Mouse (Mus musculus) T-helper 17 cell (primary cell): ENCODE data around the gene Dnah7a.
"Not testable (repeated sequence)": the region's sequence is repeated elsewhere in the genome, so short reads cannot be mapped to it uniquely, and the experiment has no call there.

Experiments
- in situ Hi-C, 2 experiments: fragments of 300-600 bp; cut with MboI, MseI; formaldehyde crosslinking; loops; 1 replicate in 1 of 2; 2 replicates in 1 of 2; pipeline ENCODE4 v1.15.1; 2025; ENCODE audit warnings: high pct_unique_total_duplicates in 2 of 2

The Dnah7a gene

GRCm38 (mm10) chr1:53706431-53707361 is at the start of gene Dnah7a:
Gene Dnah7a, minus strand, starts transcription at chr1:53706784.
- in situ Hi-C loops = no loop called here

DNA sequence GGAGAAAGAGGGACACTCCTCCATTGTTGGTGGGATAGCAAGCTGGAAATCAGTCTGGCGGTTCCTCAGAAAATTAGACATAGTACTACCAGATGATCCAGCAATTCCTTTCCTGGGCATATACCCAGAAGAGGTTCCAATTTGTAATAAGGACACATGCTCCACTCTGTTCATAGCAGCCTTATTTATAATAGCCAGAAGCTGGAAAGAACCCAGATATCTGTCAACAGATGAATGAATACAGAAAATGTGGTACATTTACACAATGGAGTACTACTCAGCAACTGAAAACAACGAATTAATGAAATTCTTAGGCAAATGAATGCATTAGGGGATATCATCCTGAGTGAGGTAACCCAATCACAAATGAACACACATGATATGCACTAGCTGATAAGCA is 46.9 kb upstream of the Dnah7a start:
- in situ Hi-C loops = loop anchor here in 1 of 2 experiments (25.0 kb wide), 1 partner anchor 1284 kb away; the partner anchor contains the start of gene Sf3b1

DNA sequence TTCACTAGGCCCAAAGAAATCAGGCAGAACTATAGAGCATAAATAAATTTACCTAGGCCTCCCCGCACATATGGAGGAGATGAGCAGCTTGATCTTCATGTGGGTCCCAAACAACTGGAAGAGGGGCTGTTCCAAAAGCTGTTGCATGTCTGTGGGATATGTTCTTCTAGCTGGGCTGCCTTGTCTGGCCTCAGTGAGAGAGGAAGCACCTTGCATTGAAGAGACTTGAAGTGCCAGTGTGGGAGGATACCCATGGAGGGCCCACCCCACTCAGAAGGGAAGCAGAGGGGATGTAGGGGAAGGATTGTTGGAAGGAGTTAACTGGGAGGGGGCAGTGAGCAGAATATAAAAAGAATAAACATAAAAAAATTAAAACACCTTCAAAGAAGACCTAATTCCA is 44.6 kb upstream of the Dnah7a start:
- in situ Hi-C loops = loop anchor here in 1 of 2 experiments (25.0 kb wide), 1 partner anchor 1286 kb away; the partner anchor contains the start of gene Sf3b1

DNA sequence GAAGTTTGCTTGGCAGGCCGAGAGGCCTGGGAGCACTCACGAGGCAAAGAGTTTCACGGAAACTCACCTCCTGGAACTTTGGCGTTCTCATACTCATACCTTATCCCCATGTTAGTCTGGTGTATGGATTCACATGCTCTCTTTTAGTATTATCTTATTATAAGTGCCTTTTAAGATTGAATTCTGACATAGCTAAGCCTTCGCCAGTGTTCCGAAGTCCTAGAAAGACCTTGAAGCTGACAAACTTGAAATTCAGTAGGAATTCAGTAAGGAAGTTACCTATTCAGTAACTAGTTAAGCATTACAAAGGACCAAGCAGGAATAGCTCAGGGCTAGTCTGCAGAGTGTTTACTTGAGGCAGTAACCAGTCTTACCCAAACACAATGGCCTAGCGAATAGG is 44.1 kb upstream of the Dnah7a start:
- in situ Hi-C loops = loop anchor here in 1 of 2 experiments (25.0 kb wide), 1 partner anchor 1287 kb away; the partner anchor contains the start of gene Sf3b1

DNA sequence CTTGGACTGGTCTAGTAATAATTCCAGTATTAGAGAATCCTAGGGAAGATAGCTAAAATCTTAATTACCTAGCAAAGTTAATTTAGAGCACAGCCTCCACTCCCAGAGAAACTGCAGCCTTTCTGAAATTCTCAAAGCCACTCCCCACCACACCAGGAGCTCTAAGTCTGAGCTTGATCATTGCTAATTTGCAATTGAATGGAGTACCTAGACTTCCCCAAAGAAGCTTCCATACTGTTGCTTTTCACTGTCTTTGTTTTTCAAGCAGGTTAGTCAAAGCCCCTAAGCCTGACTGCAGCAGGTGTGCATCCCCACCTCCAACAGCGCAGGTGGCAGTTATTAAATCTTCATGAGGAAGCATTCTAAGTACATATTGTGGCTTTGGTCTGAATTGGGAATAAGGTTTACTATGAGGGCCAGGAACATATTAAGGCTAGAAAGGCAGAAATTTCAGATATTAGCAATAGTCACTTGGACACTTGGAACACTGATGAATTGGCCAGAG is 43.3 kb upstream of the Dnah7a start:
- in situ Hi-C loops = loop anchor here in 1 of 2 experiments (25.0 kb wide), 1 partner anchor 1287 kb away; the partner anchor contains the start of gene Sf3b1

DNA sequence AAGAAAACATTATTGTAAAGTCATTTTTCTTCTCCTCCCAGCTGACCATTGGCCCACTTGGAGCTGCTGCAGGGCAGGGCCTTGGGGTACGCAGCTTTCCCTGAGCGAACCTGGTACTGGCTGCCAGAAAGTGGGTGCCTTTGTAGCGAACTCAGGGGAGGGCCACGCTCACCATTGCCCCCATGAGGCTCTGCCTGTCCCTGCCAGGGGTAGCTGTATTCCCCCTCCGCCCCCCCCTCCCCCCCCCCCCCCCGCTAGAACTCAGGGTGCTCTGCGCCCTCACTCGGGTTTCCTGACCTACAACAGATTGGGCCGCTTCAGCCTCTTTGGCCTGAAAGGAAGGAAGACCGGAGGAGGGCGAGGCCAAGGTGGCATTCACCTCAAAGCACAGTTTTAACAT is 42.0 kb upstream of the Dnah7a start:
- in situ Hi-C loops = no loop called here

GRCm38 (mm10) chr1:53746001-53746400 is 39.4 kb upstream of the Dnah7a start:
- in situ Hi-C loops = no loop called here

DNA sequence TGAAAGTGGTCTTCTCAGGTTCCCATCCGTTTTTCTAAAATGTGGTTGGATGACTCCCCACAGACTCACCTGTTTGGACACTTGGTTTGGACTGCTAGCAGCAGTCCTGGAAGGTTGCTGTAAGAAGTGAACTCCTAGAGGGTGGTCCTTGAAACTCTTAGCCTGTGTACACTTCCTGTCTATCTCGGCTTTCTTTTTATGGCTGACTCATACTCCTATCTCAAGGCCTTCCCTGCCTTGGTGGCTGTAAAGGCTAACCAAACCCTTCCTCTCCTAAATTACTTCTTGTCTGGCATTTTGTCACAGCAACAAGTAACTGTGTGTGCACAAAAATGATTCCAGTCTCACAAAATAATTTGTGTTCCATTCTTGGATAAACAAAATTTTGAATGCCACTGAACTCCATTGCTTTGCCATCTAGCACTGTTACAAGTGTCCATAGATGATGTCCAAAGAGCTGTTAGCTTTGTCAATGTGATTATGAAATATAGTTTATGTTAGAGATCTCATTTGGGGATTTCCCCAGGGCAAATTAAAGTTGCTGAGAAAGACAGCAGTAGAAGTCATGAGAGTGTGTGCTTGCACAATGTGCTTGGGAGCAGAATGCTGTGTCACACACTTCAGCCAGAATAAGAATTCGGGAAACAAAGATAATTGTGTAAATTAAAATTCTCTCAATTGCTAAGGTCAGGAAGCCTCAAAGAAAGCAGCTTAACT is 35.3 kb upstream of the Dnah7a start:
- in situ Hi-C loops = no loop called here

- in situ Hi-C loops = no loop called here
Observed at GRCm38 (mm10) chr1:53740777-53741336, 34.3 kb upstream of the Dnah7a start.

DNA sequence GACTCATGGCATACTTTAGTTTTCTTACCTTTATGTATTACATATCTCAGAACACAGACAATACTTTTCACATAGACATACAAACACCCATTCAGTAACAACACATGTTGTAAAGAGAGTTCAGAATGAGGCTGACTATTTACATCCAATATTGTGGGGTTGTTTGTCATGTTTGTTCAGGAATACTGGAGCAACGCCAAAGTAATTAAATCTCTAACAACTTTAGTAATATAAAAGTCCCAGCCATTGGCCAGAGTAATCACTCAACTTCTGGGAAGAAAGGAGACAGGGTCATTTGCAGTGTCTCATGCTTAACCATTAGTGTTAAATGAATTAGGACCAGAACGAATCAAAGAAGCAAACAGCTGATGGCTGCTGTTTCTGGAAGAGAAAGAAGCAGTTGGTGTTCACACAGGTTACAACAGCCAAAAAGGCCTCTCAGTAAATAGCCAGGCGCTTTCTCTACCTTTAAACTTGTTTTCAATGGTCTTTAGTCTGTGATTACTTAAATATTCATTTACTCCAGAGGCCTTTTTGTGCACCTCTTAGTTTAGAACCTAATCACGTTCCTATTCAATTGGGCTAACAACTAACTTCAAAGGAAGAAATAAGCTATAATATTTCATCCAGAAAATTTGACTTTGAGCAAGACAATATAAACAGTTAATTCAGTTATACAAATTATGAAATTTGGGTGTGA is 33.6 kb upstream of the Dnah7a start:
- in situ Hi-C loops = not testable (repeated sequence)

DNA sequence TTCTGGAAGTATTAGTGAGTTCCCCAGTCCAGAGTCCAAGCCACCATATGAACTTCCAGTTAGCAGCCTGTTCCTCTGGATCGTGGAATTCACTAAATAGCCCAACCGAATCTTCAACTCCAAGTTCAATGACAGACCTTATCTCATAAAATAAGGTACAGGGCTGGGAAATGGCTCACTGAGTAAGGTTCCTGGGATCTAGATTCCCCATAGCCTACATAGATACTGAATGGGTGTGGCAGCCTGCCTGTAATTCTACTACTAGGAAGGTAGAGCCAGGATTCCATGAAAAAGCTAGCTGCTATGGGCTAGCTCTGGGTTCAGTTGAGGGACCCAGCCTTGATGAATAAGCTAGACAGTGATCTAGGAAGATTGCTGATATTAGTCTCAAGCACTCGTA is 30.0 kb upstream of the Dnah7a start:
- in situ Hi-C loops = loop anchor here in 1 of 2 experiments (5.0 kb wide), 1 partner anchor 981 kb away; no protein-coding TSS in a partner anchor

- in situ Hi-C loops = loop anchor here (5.0 to 10.0 kb wide), 2 partner anchors 164 to 456 kb away; no protein-coding TSS in a partner anchor
Observed at GRCm38 (mm10) chr1:53728489-53729225, 22.1 kb upstream of the Dnah7a start.

- in situ Hi-C loops = loop anchor here (5.0 to 10.0 kb wide), 2 partner anchors 165 to 458 kb away; no protein-coding TSS in a partner anchor
Observed at GRCm38 (mm10) chr1:53726883-53727282, 20.3 kb upstream of the Dnah7a start.

- in situ Hi-C loops = loop anchor here in 1 of 2 experiments (10.0 kb wide), 1 partner anchor 463 kb away; no protein-coding TSS in a partner anchor
Observed at GRCm38 (mm10) chr1:53721353-53721752, 14.8 kb upstream of the Dnah7a start.

DNA sequence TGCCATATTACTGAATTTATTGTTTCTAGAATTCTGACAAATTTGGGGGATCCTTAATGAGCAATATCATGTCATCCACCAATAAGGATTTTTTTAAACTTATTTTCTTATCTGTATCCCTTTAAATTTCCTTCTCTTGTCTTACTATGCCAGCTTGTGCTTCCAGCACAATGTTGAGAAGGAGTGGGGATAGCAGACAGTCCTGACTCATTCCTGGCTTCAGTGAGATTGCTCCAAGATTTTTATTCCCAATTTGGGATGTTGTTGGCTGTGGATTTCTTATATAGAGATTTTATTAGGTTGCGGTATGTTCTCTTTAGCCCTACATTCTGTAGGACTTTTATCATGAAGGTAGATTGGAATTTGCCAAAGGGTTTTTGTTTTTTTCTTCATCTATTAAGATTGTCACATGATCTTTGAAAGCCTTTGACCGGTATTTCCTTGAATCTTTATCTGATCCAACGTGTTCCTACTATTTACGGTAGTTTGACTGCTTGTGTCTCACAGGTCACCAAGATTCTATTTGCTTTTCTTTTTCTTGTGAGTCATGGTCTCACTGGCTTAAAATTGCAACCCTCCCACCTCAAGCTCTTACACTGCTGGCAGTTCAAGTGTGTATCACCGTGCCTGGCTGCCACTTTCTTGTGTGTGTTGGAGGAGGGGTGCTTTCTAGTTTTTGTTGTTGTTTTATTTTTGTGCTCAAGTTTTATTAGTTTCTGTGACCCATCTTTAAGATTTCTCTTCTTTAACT is 14.2 kb upstream of the Dnah7a start:
- in situ Hi-C loops = loop anchor here in 1 of 2 experiments (10.0 kb wide), 1 partner anchor 464 kb away; no protein-coding TSS in a partner anchor

- in situ Hi-C loops = loop anchor here (5.0 kb wide), 3 partner anchors 46 to 176 kb away; no protein-coding TSS in a partner anchor
Observed at GRCm38 (mm10) chr1:53715966-53716515, 9.5 kb upstream of the Dnah7a start.

- in situ Hi-C loops = loop anchor here (5.0 kb wide), 3 partner anchors 47 to 177 kb away; no protein-coding TSS in a partner anchor
Observed at GRCm38 (mm10) chr1:53715446-53715845, 8.9 kb upstream of the Dnah7a start.

- in situ Hi-C loops = not testable (repeated sequence)
Observed at GRCm38 (mm10) chr1:53713383-53713782, 6.8 kb upstream of the Dnah7a start.

GRCm38 (mm10) chr1:53711069-53711468 is 4.5 kb upstream of the Dnah7a start:
- in situ Hi-C loops = no loop called here
